Mouse (Mus musculus) hindbrain, embryonic 15.5 days (tissue): ENCODE measurements at regions not wholly inside any gene's neighbourhood (a gene's known extent, or its start where the extent isn't known, plus 50 kb on each side); places are given as distances from the start of the nearest gene placed in this dataset.

Experiments
- ATAC-seq: fragments of 200-750 bp; cut with Nextera tagmentation; 2 replicates; pipeline ENCODE4 v1.8.0; 2017; ENCODE audit warnings: low read depth, moderate number of reproducible peaks, moderate TSS enrichment; ENCODE audit not compliant: low FRiP score
- H3K27ac ChIP-seq: fragments of 300-500 bp; sonication (generic); replicated peaks from 2 replicates; pipeline ENCODE4 v1.5.1; 2015; ENCODE audit warnings: mild to moderate bottlenecking, inconsistent platforms
- H3K27me3 ChIP-seq: fragments of 300-500 bp; sonication (generic); 2 replicates; pipeline ENCODE4 v1.6.1; 2015; ENCODE audit warnings: control low read depth, inconsistent platforms
- H3K36me3 ChIP-seq: fragments of 300-500 bp; sonication (generic); 2 replicates; pipeline ENCODE4 v1.6.1; 2015; ENCODE audit warnings: control low read depth, inconsistent platforms
- H3K4me1 ChIP-seq: fragments of 300-500 bp; sonication (generic); replicated peaks from 2 replicates; pipeline ENCODE4 v1.6.1; 2015; ENCODE audit warnings: control low read depth, inconsistent platforms
- H3K4me2 ChIP-seq: fragments of 300-500 bp; sonication (generic); 2 replicates; pipeline ENCODE4 v1.6.1; 2015; ENCODE audit warnings: moderate library complexity, mild to moderate bottlenecking, inconsistent platforms
- H3K4me3 ChIP-seq: fragments of 300-500 bp; sonication (generic); 2 replicates; pipeline ENCODE4 v1.5.1; 2015; ENCODE audit warnings: mild to moderate bottlenecking, inconsistent platforms
- H3K9ac ChIP-seq: fragments of 300-500 bp; sonication (generic); 2 replicates; pipeline ENCODE4 v1.6.1; 2015; ENCODE audit warnings: inconsistent platforms
- H3K9me3 ChIP-seq: fragments of 300-500 bp; sonication (generic); 2 replicates; pipeline ENCODE4 v1.6.1; 2016; ENCODE audit warnings: control low read depth, inconsistent platforms
- WGBS: fragments of 180-500 bp; shearing (Covaris S2); methylation state at CpG from one replicate; pipeline ENCODE4 v1.1.7; 2015; 5-methylcytosine and 5-hydroxymethylcytosine counted together

- Histone ChIP-seq H3K4me1 (0 out of 2 replicates have a peak, but pooled peaks cover 4% of the 10 kb centered on the region), H3K27me3 (no peaks in the 10 kb centered on the region), H3K9me3 (no peaks in the 10 kb centered on the region), H3K9ac (no peak overlapping the region), H3K4me3 (no peak overlapping the region), H3K4me2 (no peak overlapping the region), H3K27ac (no peak overlapping the region), H3K36me3 (no peaks in the 10 kb centered on the region)
- ATAC-seq, result 0 out of 2 replicates have a peak, but pooled peaks have one; percentile 37
- 43% methylated on average over 5 of the region's 5 CpGs for WGBS
Observed at GRCm38 (mm10) chr9:43440959-43441510, 130.4 kb downstream of the Trim29 start.

- no peak overlapping the region for H3K9ac ChIP-seq
- 89% methylated on average over 1 of the region's 1 CpGs for WGBS
- no peaks in the 10 kb centered on the region for H3K4me1 ChIP-seq
- H3K9me3 ChIP-seq, result no peaks in the 10 kb centered on the region
- no peak overlapping the region for H3K4me2 ChIP-seq
- H3K4me3 ChIP-seq, result no peak overlapping the region
- H3K27ac ChIP-seq, result no peak overlapping the region
- no peak for ATAC-seq
- no peaks in the 10 kb centered on the region for H3K27me3 ChIP-seq
- H3K36me3 ChIP-seq, result no peaks in the 10 kb centered on the region
Observed at GRCm38 (mm10) chr9:43445491-43445890, 134.8 kb downstream of the Trim29 start.

DNA sequence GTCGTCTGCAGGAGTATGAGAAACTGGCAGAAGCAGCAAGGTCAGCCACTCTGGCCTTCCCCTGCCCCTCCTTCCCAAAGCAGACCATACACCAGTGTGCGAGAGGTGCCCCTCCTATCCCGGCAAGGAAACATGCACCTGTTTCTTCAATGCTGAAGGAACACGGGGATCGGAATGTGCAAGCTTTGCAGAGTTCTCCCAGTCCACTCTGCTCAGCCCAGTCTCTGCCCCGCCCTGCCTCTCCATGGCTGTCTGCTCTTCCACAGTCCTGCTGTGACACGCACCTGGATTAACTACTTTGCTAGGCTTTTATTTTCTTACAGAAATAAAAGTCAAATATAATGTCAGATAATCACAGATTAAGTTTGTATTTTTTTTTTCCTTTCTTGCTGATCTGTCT lies 136.7 kb downstream of the Trim29 start:
- Histone ChIP-seq H3K4me1 (no peaks in the 10 kb centered on the region), H3K4me3 (no peak overlapping the region), H3K4me2 (no peak overlapping the region), H3K9ac (no peak overlapping the region), H3K9me3 (no peaks in the 10 kb centered on the region), H3K27ac (no peak overlapping the region), H3K36me3 (no peaks in the 10 kb centered on the region), H3K27me3 (no peaks in the 10 kb centered on the region)
- no peak for ATAC-seq
- WGBS, result 83% methylated on average over 7 of the region's 7 CpGs

- H3K4me1 ChIP-seq, result peaks cover 9% of the 10 kb centered on the region
- H3K27me3 ChIP-seq, result no peaks in the 10 kb centered on the region
- no peak overlapping the region for H3K4me3 ChIP-seq
- H3K36me3 ChIP-seq, result no peaks in the 10 kb centered on the region
- H3K27ac ChIP-seq, result no peak overlapping the region
- ATAC-seq, result no peak
- H3K9ac ChIP-seq, result no peak overlapping the region
- no peak overlapping the region for H3K4me2 ChIP-seq
- 67% methylated on average over 5 of the region's 5 CpGs for WGBS
- H3K9me3 ChIP-seq, result no peaks in the 10 kb centered on the region
Observed at GRCm38 (mm10) chr9:43448981-43449380, 138.3 kb downstream of the Trim29 start.

DNA sequence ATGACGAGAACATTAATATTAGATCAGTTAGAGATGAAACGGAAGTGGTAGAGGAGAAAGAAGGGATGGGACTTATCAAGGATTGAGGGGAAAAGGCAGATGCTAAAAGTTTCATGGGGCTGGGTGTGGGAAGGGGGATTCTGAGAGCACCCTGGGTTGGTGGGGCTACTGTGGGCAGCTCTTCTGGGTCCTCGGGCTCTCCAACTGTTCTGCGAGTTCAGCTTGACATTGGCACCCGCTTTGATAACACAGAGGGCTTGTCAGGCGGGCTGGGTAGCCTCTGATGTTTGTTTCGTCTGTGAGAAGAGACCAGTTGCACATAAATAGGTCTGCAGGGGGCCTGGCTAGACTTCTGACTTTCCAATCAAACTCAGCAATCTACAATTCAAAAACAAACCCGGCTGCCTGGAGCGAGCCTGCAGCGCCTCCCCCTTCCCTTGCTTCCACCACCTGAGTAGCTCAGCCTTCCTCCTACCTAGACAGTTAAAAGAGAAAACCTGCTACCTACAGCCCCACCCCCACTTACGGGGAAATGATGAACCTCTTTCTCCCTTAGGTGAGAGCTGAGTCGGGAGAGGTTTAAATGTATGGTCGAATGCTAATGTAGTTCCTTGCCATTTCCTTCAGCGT lies 143.4 kb downstream of the Trim29 start:
- Histone ChIP-seq H3K4me2 (peak overlapping the region; percentile 35), H3K9me3 (no peaks in the 10 kb centered on the region), H3K4me3 (no peak overlapping the region), H3K27ac (no peak overlapping the region), H3K4me1 (peaks cover 18% of the 10 kb centered on the region), H3K27me3 (peaks cover 4% of the 10 kb centered on the region; the same call in 1 of the 2 replicates), H3K9ac (no peak overlapping the region), H3K36me3 (no peaks in the 10 kb centered on the region)
- ATAC-seq, result no peak
- WGBS, result 2% methylated on average over 14 of the region's 14 CpGs

- ATAC-seq, result no peak
- H3K36me3 ChIP-seq, result no peaks in the 10 kb centered on the region
- H3K4me1 ChIP-seq, result peaks cover 24% of the 10 kb centered on the region
- WGBS, result 95% methylated on average over 2 of the region's 2 CpGs
- no peak overlapping the region for H3K4me2 ChIP-seq
- no peaks in the 10 kb centered on the region for H3K9me3 ChIP-seq
- H3K4me3 ChIP-seq, result no peak overlapping the region
- no peak overlapping the region for H3K27ac ChIP-seq
- no peak overlapping the region for H3K9ac ChIP-seq
- H3K27me3 ChIP-seq, result peaks cover 5% of the 10 kb centered on the region; the same call in 1 of the 2 replicates
Observed at GRCm38 (mm10) chr9:43457736-43458135, 147.1 kb downstream of the Trim29 start.

- H3K27ac ChIP-seq, result no peak overlapping the region
- no peak overlapping the region for H3K4me3 ChIP-seq
- no peak overlapping the region for H3K4me2 ChIP-seq
- no peak overlapping the region for H3K9ac ChIP-seq
- H3K9me3 ChIP-seq, result no peaks in the 10 kb centered on the region
- H3K27me3 ChIP-seq, result 0 out of 2 replicates have a peak, but pooled peaks cover 5% of the 10 kb centered on the region
- 65% methylated on average over 2 of the region's 2 CpGs for WGBS
- H3K36me3 ChIP-seq, result no peaks in the 10 kb centered on the region
- H3K4me1 ChIP-seq, result peaks cover 17% of the 10 kb centered on the region
- ATAC-seq, result no peak
Observed at GRCm38 (mm10) chr9:43461131-43461530, 150.5 kb downstream of the Trim29 start.

DNA sequence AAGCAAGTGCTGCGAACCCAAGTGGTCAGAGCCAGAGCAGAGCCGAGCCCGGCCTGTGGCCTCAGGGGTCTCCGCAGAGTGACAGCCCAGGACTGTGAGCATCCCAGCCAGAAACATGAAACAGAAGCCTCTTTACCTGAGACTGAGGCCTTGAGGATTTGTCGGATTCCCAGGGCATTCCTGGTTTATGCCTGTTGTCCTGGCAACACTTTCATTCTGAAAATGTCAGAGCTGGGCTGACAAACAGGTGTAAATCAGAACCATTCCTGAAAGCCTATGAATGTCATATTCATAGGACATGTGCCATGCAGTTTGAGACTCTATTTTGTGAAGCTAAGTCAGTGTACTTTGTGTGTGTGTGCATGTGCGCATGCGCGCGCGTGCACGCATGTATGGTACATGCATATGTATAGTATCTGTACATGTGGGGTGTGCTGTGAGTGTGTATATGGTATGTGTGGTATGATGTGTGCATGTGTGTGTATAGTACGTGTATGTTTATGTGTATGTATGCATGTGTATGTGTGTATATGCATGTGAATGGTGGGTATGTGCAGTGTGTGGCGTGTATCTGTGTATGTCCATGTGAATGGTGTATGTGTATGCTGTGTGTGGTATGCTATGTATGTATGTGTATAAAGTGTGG lies 152.9 kb downstream of the Trim29 start:
- no peaks in the 10 kb centered on the region for H3K36me3 ChIP-seq
- WGBS, result 87% methylated on average over 13 of the region's 13 CpGs
- no peak overlapping the region for H3K9ac ChIP-seq
- H3K4me2 ChIP-seq, result no peak overlapping the region
- H3K27me3 ChIP-seq, result 0 out of 2 replicates have a peak, but pooled peaks cover 3% of the 10 kb centered on the region
- no peak overlapping the region for H3K4me3 ChIP-seq
- peaks cover 17% of the 10 kb centered on the region for H3K4me1 ChIP-seq
- H3K27ac ChIP-seq, result no peak overlapping the region; the same call in 1 of the 2 replicates
- H3K9me3 ChIP-seq, result no peaks in the 10 kb centered on the region
- no peak for ATAC-seq

GRCm38 (mm10) chr9:43465129-43465528 lies 154.5 kb downstream of the Trim29 start:
- H3K9me3 ChIP-seq, result no peaks in the 10 kb centered on the region
- no peak overlapping the region for H3K9ac ChIP-seq
- H3K36me3 ChIP-seq, result no peaks in the 10 kb centered on the region
- H3K27ac ChIP-seq, result no peak overlapping the region
- no peak overlapping the region for H3K4me2 ChIP-seq
- 41% methylated on average over 2 of the region's 2 CpGs for WGBS
- ATAC-seq, result no peak
- H3K4me3 ChIP-seq, result no peak overlapping the region
- H3K27me3 ChIP-seq, result no peaks in the 10 kb centered on the region
- H3K4me1 ChIP-seq, result peaks cover 17% of the 10 kb centered on the region

- no peaks in the 10 kb centered on the region for H3K36me3 ChIP-seq
- peaks cover 17% of the 10 kb centered on the region for H3K4me1 ChIP-seq
- no peak overlapping the region for H3K27ac ChIP-seq
- no peak for ATAC-seq
- no peaks in the 10 kb centered on the region for H3K9me3 ChIP-seq
- 69% methylated on average over 8 of the region's 8 CpGs for WGBS
- H3K4me2 ChIP-seq, result no peak overlapping the region
- no peaks in the 10 kb centered on the region for H3K27me3 ChIP-seq
- no peak overlapping the region for H3K4me3 ChIP-seq
- H3K9ac ChIP-seq, result no peak overlapping the region
Observed at GRCm38 (mm10) chr9:43465731-43466330, 155.2 kb downstream of the Trim29 start.

DNA sequence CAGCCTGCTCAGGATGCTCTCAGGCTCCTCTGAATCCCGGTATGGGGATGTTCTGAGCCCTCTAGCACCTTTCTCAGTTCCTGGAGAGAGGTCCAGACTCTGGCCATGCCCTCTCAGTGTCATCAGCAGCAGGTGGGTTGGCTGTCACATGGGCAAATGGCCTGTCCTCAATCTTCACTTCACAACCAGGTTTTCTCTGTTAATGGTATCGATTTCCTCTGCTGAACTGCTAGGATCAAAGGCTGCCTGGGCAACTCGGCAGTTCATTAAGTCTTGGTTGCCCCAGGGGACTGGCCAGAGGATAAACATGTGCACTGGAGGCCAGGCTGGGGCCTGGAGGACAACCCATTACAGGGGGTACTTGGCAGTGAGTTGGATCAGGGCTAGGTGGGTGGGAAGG lies 156.2 kb downstream of the Trim29 start:
- Histone ChIP-seq H3K27ac (no peak overlapping the region), H3K27me3 (no peaks in the 10 kb centered on the region), H3K4me3 (no peak overlapping the region), H3K4me2 (no peak overlapping the region), H3K4me1 (peaks cover 21% of the 10 kb centered on the region), H3K36me3 (no peaks in the 10 kb centered on the region), H3K9me3 (no peaks in the 10 kb centered on the region), H3K9ac (no peak overlapping the region)
- ATAC-seq, result no peak
- 54% methylated on average over 3 of the region's 3 CpGs for WGBS

GRCm38 (mm10) chr9:43469215-43469614 lies 158.6 kb downstream of the Trim29 start:
- Histone ChIP-seq H3K9me3 (no peaks in the 10 kb centered on the region), H3K27ac (no peak overlapping the region), H3K27me3 (no peaks in the 10 kb centered on the region), H3K36me3 (no peaks in the 10 kb centered on the region), H3K4me3 (no peak overlapping the region), H3K4me1 (peaks cover 16% of the 10 kb centered on the region), H3K9ac (no peak overlapping the region), H3K4me2 (no peak overlapping the region)
- no peak for ATAC-seq
- 88% methylated on average over 10 of the region's 10 CpGs for WGBS
